Mouse (Mus musculus): ENCODE measurements around the gene B3gat1. TPM values are rescaled to one million over a fixed set of nuclear protein-coding genes. Genes with fewer than 3 reads are reported as not detected.

Gene B3gat1
- polyA plus RNA-seq, 2 experiments = 0.01 TPM; not detected in 1

- Histone ChIP-seq H3K27ac (no peak overlapping the region), H3K27me3 (ENCODE audit: control insufficient read depth, insufficient read depth, low read length) (no peaks in the 10 kb centered on the region), H3K4me2 (ENCODE audit: low read depth) (no peak overlapping the region), H3K9ac (replicated peaks) (no peak overlapping the region), H3K36me3 (replicated peaks; ENCODE audit: control insufficient read depth, insufficient read depth, low read depth) (no peaks in the 10 kb centered on the region), H3K4me1 (replicated peaks; ENCODE audit: control insufficient read depth in 2 of 2, insufficient read depth in 2 of 2, low read length in 1 of 2) (no peaks in the 10 kb centered on the region), H3K4me3 (ENCODE audit: insufficient read depth in 1 of 2, low read depth in 2 of 2, low read length in 2 of 2) (no peak overlapping the region), H3K9me3 (ENCODE audit: control insufficient read depth, low read length) (no peaks in the 10 kb centered on the region)
- TF ChIP-seq EP300 (IDR thresholded peaks at IDR 0.05; ENCODE audit: low read depth) (no peak), CTCF (IDR thresholded peaks at IDR 0.05; ENCODE audit: low read depth) (no peak)
- 66% methylated on average over 5 of the region's 5 CpGs for WGBS (ENCODE audit: insufficient replicate concordance)
- ATAC-seq (ENCODE audit: insufficient read depth) (no peak), DNase-seq (ENCODE audit: low read depth in 3 of 3, low spot score in 3 of 3) (no peak)
Observed at GRCm38 (mm10) chr9:26695178-26695577, 38.4 kb upstream of the B3gat1 start.

- Histone ChIP-seq H3K4me3 (ENCODE audit: insufficient read depth in 1 of 2, low read depth in 2 of 2, low read length in 2 of 2) (no peak overlapping the region), H3K36me3 (replicated peaks; ENCODE audit: control insufficient read depth, insufficient read depth, low read depth) (no peaks in the 10 kb centered on the region), H3K4me2 (ENCODE audit: low read depth) (no peak overlapping the region), H3K27ac (no peak overlapping the region), H3K4me1 (replicated peaks; ENCODE audit: control insufficient read depth in 2 of 2, insufficient read depth in 2 of 2, low read length in 1 of 2) (no peaks in the 10 kb centered on the region), H3K27me3 (ENCODE audit: control insufficient read depth, insufficient read depth, low read length) (no peaks in the 10 kb centered on the region), H3K9ac (replicated peaks) (no peak overlapping the region), H3K9me3 (ENCODE audit: control insufficient read depth, low read length) (no peaks in the 10 kb centered on the region)
- ATAC-seq (ENCODE audit: insufficient read depth) = no peak
- TF ChIP-seq CTCF (IDR thresholded peaks at IDR 0.05; ENCODE audit: low read depth) (no peak), EP300 (IDR thresholded peaks at IDR 0.05; ENCODE audit: low read depth) (no peak)
- DNase-seq (ENCODE audit: low read depth in 3 of 3, low spot score in 3 of 3) = no peak
- 35% methylated on average over 2 of the region's 2 CpGs for WGBS (ENCODE audit: insufficient replicate concordance)
Observed at GRCm38 (mm10) chr9:26698286-26698685, 35.2 kb upstream of the B3gat1 start.

- H3K4me1 ChIP-seq (replicated peaks; ENCODE audit: control insufficient read depth in 2 of 2, insufficient read depth in 2 of 2, low read length in 1 of 2) = no peaks in the 10 kb centered on the region
- H3K27me3 ChIP-seq (ENCODE audit: control insufficient read depth, insufficient read depth, low read length) = no peaks in the 10 kb centered on the region
- H3K9ac ChIP-seq (replicated peaks) = no peak overlapping the region
- no peak overlapping the region for H3K4me3 ChIP-seq (ENCODE audit: insufficient read depth in 1 of 2, low read depth in 2 of 2, low read length in 2 of 2)
- ATAC-seq (ENCODE audit: insufficient read depth) (no peak), DNase-seq (ENCODE audit: low read depth in 3 of 3, low spot score in 3 of 3) (no peak)
- H3K4me2 ChIP-seq (ENCODE audit: low read depth) = no peak overlapping the region
- WGBS (ENCODE audit: insufficient replicate concordance) = 47% methylated on average over 2 of the region's 2 CpGs
- TF ChIP-seq CTCF (IDR thresholded peaks at IDR 0.05; ENCODE audit: low read depth) = no peak
- no peak for TF ChIP-seq EP300 (IDR thresholded peaks at IDR 0.05; ENCODE audit: low read depth)
- no peaks in the 10 kb centered on the region for H3K9me3 ChIP-seq (ENCODE audit: control insufficient read depth, low read length)
- H3K27ac ChIP-seq = no peak overlapping the region
- no peaks in the 10 kb centered on the region for H3K36me3 ChIP-seq (replicated peaks; ENCODE audit: control insufficient read depth, insufficient read depth, low read depth)
Observed at GRCm38 (mm10) chr9:26700329-26700728, 33.2 kb upstream of the B3gat1 start.

GRCm38 (mm10) chr9:26718388-26718787 is 15.1 kb upstream of the B3gat1 start:
- Histone ChIP-seq H3K36me3 (replicated peaks; ENCODE audit: control insufficient read depth, insufficient read depth, low read depth) (no peaks in the 10 kb centered on the region), H3K9ac (replicated peaks) (no peak overlapping the region), H3K9me3 (ENCODE audit: control insufficient read depth, low read length) (no peaks in the 10 kb centered on the region), H3K4me2 (ENCODE audit: low read depth) (no peak overlapping the region), H3K4me3 (ENCODE audit: insufficient read depth in 1 of 2, low read depth in 2 of 2, low read length in 2 of 2) (no peak overlapping the region), H3K4me1 (replicated peaks; ENCODE audit: control insufficient read depth in 2 of 2, insufficient read depth in 2 of 2, low read length in 1 of 2) (no peaks in the 10 kb centered on the region), H3K27me3 (ENCODE audit: control insufficient read depth, insufficient read depth, low read length) (no peaks in the 10 kb centered on the region), H3K27ac (no peak overlapping the region)
- ATAC-seq (ENCODE audit: insufficient read depth) = no peak
- no peak for DNase-seq (ENCODE audit: low read depth in 3 of 3, low spot score in 3 of 3)
- TF ChIP-seq CTCF (IDR thresholded peaks at IDR 0.05; ENCODE audit: low read depth) (no peak), EP300 (IDR thresholded peaks at IDR 0.05; ENCODE audit: low read depth) (no peak)
- WGBS (ENCODE audit: insufficient replicate concordance) = 53% methylated on average over 3 of the region's 3 CpGs

- no peak overlapping the region for H3K27ac ChIP-seq
- H3K4me2 ChIP-seq (ENCODE audit: low read depth) = no peak overlapping the region
- ATAC-seq (ENCODE audit: insufficient read depth) (no peak), DNase-seq (ENCODE audit: low read depth in 3 of 3, low spot score in 3 of 3) (no peak)
- H3K9ac ChIP-seq (replicated peaks) = no peak overlapping the region
- H3K27me3 ChIP-seq (ENCODE audit: control insufficient read depth, insufficient read depth, low read length) = no peaks in the 10 kb centered on the region
- WGBS (ENCODE audit: insufficient replicate concordance) = 54% methylated on average over 7 of the region's 7 CpGs
- no peaks in the 10 kb centered on the region for H3K9me3 ChIP-seq (ENCODE audit: control insufficient read depth, low read length)
- H3K36me3 ChIP-seq (replicated peaks; ENCODE audit: control insufficient read depth, insufficient read depth, low read depth) = no peaks in the 10 kb centered on the region
- H3K4me1 ChIP-seq (replicated peaks; ENCODE audit: control insufficient read depth in 2 of 2, insufficient read depth in 2 of 2, low read length in 1 of 2) = no peaks in the 10 kb centered on the region
- H3K4me3 ChIP-seq (ENCODE audit: insufficient read depth in 1 of 2, low read depth in 2 of 2, low read length in 2 of 2) = no peak overlapping the region
- no peak for TF ChIP-seq EP300 (IDR thresholded peaks at IDR 0.05; ENCODE audit: low read depth)
- TF ChIP-seq CTCF (IDR thresholded peaks at IDR 0.05; ENCODE audit: low read depth) = no peak
Observed at GRCm38 (mm10) chr9:26721771-26722170, 11.8 kb upstream of the B3gat1 start.

Measured in liver, embryonic 14.5 days (tissue).